Mouse (Mus musculus): Measurements from ENCODE around the gene Rps21. TPM values are rescaled to one million over a fixed set of nuclear protein-coding genes. Genes with fewer than 3 reads are reported as not detected.
"Not testable (repeated sequence)": the region's sequence is repeated elsewhere in the genome, so short reads cannot be mapped to it uniquely, and the experiment has no call there.

Gene Rps21
- total and polyA plus RNA-seq, 2 experiments: 713 to 880 TPM

DNA sequence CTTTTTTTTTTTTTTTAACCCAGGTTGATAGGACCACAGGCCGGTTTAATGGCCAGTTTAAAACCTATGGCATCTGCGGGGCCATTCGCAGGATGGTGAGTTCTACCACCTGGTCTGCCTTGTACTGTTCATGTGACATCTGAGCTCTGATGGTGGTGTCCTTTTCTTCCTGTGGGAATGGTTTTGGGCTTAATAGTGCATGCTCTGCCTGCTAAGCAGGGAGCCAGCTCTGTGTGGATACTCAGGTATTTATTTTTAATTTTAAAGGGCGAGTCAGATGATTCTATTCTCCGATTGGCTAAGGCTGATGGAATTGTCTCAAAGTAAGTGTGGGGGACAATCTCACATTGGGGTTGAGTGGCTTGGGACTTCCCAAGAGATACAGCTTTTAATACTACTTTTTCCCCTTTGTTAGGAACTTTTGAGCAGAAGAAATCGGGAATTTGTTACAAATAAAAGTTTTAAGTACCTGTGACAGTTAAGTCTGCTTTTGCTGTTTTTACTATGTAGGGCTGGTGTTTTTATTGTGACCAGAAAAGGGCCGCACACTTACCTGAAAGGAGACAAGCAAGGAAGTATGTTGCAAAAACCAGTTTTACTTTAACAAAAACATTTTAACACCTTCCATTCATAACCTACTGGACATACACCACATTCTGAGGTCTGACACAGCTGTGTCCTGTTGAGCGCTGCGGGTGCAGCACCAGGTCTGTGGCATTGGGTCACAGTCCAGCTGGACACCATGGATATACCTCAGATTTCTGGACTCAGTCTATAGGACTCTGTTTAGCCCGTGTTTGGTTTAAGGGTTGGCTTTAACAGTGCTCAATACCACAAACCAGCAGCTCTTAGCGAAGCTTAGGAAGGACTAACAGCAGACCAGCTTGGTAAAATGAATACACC, 1.0 kb downstream of the Rps21 start:
- WGBS: 45% methylated on average over 11 of the region's 11 CpGs
- no peak for DNase-seq (ENCODE audit: extremely low read depth, low read depth, low spot score)
- peak overlapping the region; percentile 45; the same call in 1 of the 2 replicates for H3K27ac ChIP-seq (replicated peaks; ENCODE audit: insufficient read depth, low read depth, low read length)
- peaks cover 7% of the 10 kb centered on the region; the same call in 1 of the 2 replicates for H3K36me3 ChIP-seq (ENCODE audit: control insufficient read depth, insufficient read depth, low read length)
- TF ChIP-seq POLR2A (IDR thresholded peaks at IDR 0.05; ENCODE audit: extremely low read depth, insufficient read depth, low read length): no peak
- TF ChIP-seq CTCF (IDR thresholded peaks at IDR 0.05; ENCODE audit: low read depth, low read length): no peak
- H3K27me3 ChIP-seq (ENCODE audit: control insufficient read depth, insufficient read depth, low read length): no peaks in the 10 kb centered on the region
- no peaks in the 10 kb centered on the region for H3K79me2 ChIP-seq (ENCODE audit: control insufficient read depth, insufficient read depth, low read length)
- peak overlapping the region; percentile 72 for H3K4me3 ChIP-seq (ENCODE audit: insufficient read depth, low read depth, low read length)
- peak overlapping the region; percentile 85 for H3K9ac ChIP-seq (ENCODE audit: low read depth, low read length)
- peaks cover 4% of the 10 kb centered on the region for H3K4me1 ChIP-seq (ENCODE audit: control insufficient read depth, insufficient read depth, low read length)

DNA sequence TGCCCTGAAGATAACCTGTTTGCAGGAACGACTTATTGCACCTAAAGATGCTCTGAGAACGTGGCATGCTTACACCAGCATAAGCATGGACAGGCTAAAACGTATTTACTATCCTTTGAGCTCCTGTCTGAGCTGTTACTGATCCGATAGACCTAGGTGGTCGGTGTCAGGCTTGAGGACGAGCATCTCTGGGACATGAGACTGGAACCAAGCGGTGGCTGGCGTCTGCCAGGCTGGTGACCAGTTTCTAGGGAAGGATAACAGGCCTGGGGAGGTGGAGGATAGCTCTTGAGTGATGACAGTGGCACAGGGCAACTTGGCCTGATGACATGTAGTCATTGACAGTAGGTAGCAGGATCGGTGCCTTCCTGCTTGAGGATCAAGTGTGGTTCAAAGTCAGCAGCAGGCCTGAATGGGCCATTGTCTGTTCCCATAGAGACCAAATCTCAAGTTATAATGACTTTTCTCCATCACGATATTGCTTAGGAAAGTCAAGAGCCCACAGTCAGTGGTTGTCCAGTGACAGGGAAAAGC, 1.8 kb downstream of the Rps21 start:
- H3K36me3 ChIP-seq (ENCODE audit: control insufficient read depth, insufficient read depth, low read length); H3K79me2 ChIP-seq (ENCODE audit: control insufficient read depth, insufficient read depth, low read length); H3K4me1 ChIP-seq (ENCODE audit: control insufficient read depth, insufficient read depth, low read length); H3K4me3 ChIP-seq (ENCODE audit: insufficient read depth, low read depth, low read length); H3K27ac ChIP-seq (replicated peaks; ENCODE audit: insufficient read depth, low read depth, low read length); DNase-seq (ENCODE audit: extremely low read depth, low read depth, low spot score); H3K27me3 ChIP-seq (ENCODE audit: control insufficient read depth, insufficient read depth, low read length); H3K9ac ChIP-seq (ENCODE audit: low read depth, low read length): not testable (repeated sequence)
- 74% methylated on average over 10 of the region's 10 CpGs for WGBS

DNA sequence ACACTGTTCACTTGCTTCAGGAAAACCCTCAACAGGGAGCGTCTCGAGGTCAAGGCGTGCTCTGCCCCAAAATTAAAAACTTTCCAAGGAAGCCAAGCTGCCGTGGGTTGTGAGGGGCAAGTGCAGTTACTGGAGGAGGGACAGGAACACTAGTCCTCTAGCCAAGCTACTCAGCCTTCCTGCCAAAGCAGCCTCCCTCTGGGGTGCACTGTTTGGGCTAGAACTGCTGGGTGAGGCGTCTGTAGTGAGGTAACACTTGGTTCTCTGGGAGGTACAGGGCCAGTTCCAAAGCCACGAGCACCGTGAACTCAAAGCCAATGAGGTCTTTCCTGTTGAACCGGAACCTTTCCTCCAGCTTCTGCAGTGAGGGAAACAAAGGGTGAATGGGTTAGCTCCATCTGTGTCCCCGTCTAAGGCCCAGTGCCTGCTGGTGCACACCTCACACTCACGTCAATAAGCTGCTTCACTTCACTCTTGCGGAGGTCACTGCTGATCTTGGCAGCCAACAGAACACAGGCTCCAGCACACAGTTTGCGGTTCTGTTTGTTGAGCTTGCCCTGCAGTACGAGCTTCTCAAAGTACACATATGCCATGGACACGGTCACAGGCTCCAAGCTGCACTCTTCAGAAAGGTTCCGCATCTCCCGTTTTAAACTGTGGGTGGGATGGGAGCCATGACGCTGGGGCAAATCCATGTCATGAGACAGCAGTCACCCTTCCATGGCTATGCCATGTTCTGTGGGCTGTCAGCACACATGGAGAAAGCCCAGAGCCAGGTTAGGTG, 2.8 kb downstream of the Rps21 start:
- peak; percentile 38 for DNase-seq (ENCODE audit: extremely low read depth, low read depth, low spot score)
- H3K4me1 ChIP-seq (ENCODE audit: control insufficient read depth, insufficient read depth, low read length): not testable (repeated sequence)
- WGBS: 37% methylated on average over 17 of the region's 17 CpGs

DNA sequence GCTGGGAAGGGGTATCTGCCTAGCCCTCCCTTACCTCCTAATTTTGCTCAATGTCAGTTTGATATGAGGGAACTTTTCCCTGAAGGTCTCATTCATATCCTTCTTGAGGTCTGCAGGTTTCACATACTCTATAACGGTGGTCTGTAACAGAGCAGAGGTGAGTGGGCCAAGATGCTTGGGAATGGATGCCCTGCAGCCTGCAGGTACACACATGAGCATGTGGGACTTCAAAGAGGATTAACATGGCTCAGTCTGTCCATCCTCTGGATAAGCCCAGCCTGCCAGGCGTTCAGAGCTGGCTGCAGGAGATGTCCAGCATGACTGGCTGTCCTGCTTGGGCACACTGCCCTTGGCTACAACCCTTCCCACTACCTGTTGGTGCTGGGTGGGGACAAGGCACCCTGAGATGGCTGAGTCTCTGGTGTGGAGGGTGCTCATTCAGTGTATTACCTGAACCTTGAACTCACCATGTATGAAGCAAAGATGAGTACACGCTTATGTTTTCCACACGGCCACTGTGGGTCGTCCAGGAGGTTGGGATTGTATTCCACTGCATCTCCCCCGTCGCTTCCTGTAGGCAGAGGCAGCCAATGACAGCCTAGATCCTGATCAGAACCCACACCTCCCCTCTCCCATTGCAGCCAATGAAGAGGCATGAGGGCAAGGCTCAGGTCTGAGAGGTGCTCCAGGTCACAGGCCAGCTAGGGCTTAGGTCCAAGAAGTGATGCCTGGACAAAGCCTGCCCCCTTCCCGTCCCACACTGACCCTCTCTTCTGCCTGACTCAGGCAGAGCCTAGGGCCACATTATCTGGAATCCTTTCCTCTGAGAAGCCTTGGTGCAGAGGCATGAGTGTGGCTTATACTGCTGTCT, 3.7 kb downstream of the Rps21 start:
- no peak for DNase-seq (ENCODE audit: extremely low read depth, low read depth, low spot score)
- no peak overlapping the region for H3K27ac ChIP-seq (replicated peaks; ENCODE audit: insufficient read depth, low read depth, low read length)

More for the DNA sequence above, 2.8 kb downstream of the Rps21 start:
- not testable (repeated sequence) for H3K27me3 ChIP-seq (ENCODE audit: control insufficient read depth, insufficient read depth, low read length); H3K27ac ChIP-seq (replicated peaks; ENCODE audit: insufficient read depth, low read depth, low read length); H3K4me3 ChIP-seq (ENCODE audit: insufficient read depth, low read depth, low read length); H3K79me2 ChIP-seq (ENCODE audit: control insufficient read depth, insufficient read depth, low read length); H3K36me3 ChIP-seq (ENCODE audit: control insufficient read depth, insufficient read depth, low read length); H3K9ac ChIP-seq (ENCODE audit: low read depth, low read length)

DNA sequence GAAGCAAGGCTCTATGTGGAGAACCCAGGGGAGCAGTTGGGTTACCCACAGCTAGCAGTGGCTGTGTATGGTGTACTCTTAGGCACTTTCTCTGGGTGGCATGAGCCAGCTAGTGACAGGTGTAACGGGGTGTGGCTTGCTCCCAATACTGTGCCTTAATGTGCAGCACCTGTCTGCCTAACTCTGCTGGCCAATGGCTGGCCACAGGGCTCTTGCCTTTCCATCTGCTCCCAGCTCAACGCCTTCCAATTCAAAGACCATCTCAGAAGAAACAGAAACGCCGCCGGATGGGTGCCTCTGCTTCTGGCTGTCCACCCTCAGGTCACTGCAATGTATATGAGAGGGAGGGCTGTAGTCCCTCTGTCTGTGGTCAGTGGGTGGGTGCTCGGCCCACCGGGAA, 4.7 kb downstream of the Rps21 start:
- no peak overlapping the region for H3K9ac ChIP-seq (ENCODE audit: low read depth, low read length)
- no peaks in the 10 kb centered on the region for H3K79me2 ChIP-seq (ENCODE audit: control insufficient read depth, insufficient read depth, low read length)
- no peaks in the 10 kb centered on the region for H3K27me3 ChIP-seq (ENCODE audit: control insufficient read depth, insufficient read depth, low read length)
- H3K4me1 ChIP-seq (ENCODE audit: control insufficient read depth, insufficient read depth, low read length): peaks cover 2% of the 10 kb centered on the region
- WGBS: 90% methylated on average over 7 of the region's 7 CpGs
- no peak overlapping the region for H3K4me3 ChIP-seq (ENCODE audit: insufficient read depth, low read depth, low read length)
- peak overlapping the region; percentile 22; the same call in 1 of the 2 replicates for H3K27ac ChIP-seq (replicated peaks; ENCODE audit: insufficient read depth, low read depth, low read length)
- TF ChIP-seq POLR2A (IDR thresholded peaks at IDR 0.05; ENCODE audit: extremely low read depth, insufficient read depth, low read length): no peak
- peaks cover 9% of the 10 kb centered on the region; the same call in 1 of the 2 replicates for H3K36me3 ChIP-seq (ENCODE audit: control insufficient read depth, insufficient read depth, low read length)
- no peak for DNase-seq (ENCODE audit: extremely low read depth, low read depth, low spot score)

More for the DNA sequence above, 3.7 kb downstream of the Rps21 start:
- Histone ChIP-seq H3K79me2 (ENCODE audit: control insufficient read depth, insufficient read depth, low read length) (no peaks in the 10 kb centered on the region), H3K36me3 (ENCODE audit: control insufficient read depth, insufficient read depth, low read length) (peaks cover 7% of the 10 kb centered on the region; the same call in 1 of the 2 replicates), H3K4me1 (ENCODE audit: control insufficient read depth, insufficient read depth, low read length) (peaks cover 4% of the 10 kb centered on the region), H3K27me3 (ENCODE audit: control insufficient read depth, insufficient read depth, low read length) (no peaks in the 10 kb centered on the region), H3K9ac (ENCODE audit: low read depth, low read length) (no peak overlapping the region), H3K4me3 (ENCODE audit: insufficient read depth, low read depth, low read length) (no peak overlapping the region)
- WGBS: 49% methylated on average over 8 of the region's 8 CpGs
- TF ChIP-seq CTCF (IDR thresholded peaks at IDR 0.05; ENCODE audit: low read depth, low read length) (no peak), POLR2A (IDR thresholded peaks at IDR 0.05; ENCODE audit: extremely low read depth, insufficient read depth, low read length) (no peak)
